Mouse (Mus musculus) cerebellum, adult 2 months (tissue): Measurements from ENCODE around the gene Specc1l.

ENCODE experiments used
- CTCF ChIP-seq: fragments of 200-500 bp; IDR thresholded peaks from 2 replicates; pipeline ENCODE4 v1.5.1; 2011; ENCODE audit warnings: low read depth, mild to moderate bottlenecking, control low read depth, low read length, moderate library complexity, borderline replicate concordance; ENCODE audit not compliant: insufficient read depth
- POLR2A ChIP-seq: fragments of 200-500 bp; IDR thresholded peaks from 2 replicates; pipeline ENCODE4 v1.6.1; 2011; ENCODE audit warnings: low read length, control low read depth, borderline replicate concordance; ENCODE audit not compliant: insufficient read depth

- TF ChIP-seq CTCF (no peak), POLR2A (no peak)
These were observed 25.3 kb upstream of the Specc1l start for GRCm38 (mm10) chr10:75186551-75186950.
